Comparison of ENCODE assay signal across 18 mouse cellular contexts in genomic region chr15:86231831-86232512, GRCm38 (mm10). TPM values are rescaled to one million over a fixed set of nuclear protein-coding genes. Genes with fewer than 3 reads are reported as not detected.
A peak's percentile ranks its signal among the peaks of the same experiment; 100 is the strongest.
DNase-seq lines count a peak whose midpoint lies in the region; ATAC-seq and TF ChIP-seq lines count a peak whose summit lies in the region.
"Had no signal": no experiment of that assay in that cellular context is flagged by ENCODE, and none has a peak within 500 bp of the region (broad histone marks: within the 10 kb centered on the region; RNA-seq: fewer than 3 reads in every experiment).

No protein-coding gene starts in this region.

- H3K4me2 ChIP-seq in forebrain, embryonic 14.5 days (ENCODE audit: low read length): no peak overlapping the region
- no peak overlapping the region for H3K4me2 ChIP-seq in forebrain, embryonic 15.5 days (replicated peaks)
- no peak overlapping the region for H3K4me2 ChIP-seq in lung, postnatal 0 days (replicated peaks; ENCODE audit: low read depth, low read length)
- H3K4me2 ChIP-seq: embryonic facial prominence, embryonic 13.5 days; forebrain, embryonic 12.5 days; hindbrain, embryonic 15.5 days; neural tube, embryonic 15.5 days had no signal

- WGBS in forebrain, embryonic 14.5 days: 65% methylated on average over 7 of the region's 7 CpGs
- WGBS in forebrain, embryonic 15.5 days: 59% methylated on average over 7 of the region's 7 CpGs
- WGBS in lung, postnatal 0 days: 35% methylated on average over 7 of the region's 7 CpGs

- no peak for TF ChIP-seq EP300 in lung, postnatal 0 days (IDR thresholded peaks at IDR 0.05)

- TF ChIP-seq CTCF in lung, postnatal 0 days (IDR thresholded peaks at IDR 0.05): no peak

- no peaks in the 10 kb centered on the region for H3K27me3 ChIP-seq in forebrain, embryonic 14.5 days (replicated peaks; ENCODE audit: control insufficient read depth, insufficient read depth, low read length)
- H3K27me3 ChIP-seq in forebrain, embryonic 15.5 days: no peaks in the 10 kb centered on the region
- no peaks in the 10 kb centered on the region for H3K27me3 ChIP-seq in lung, postnatal 0 days (replicated peaks; ENCODE audit: insufficient read depth, low read length)
- H3K27me3 ChIP-seq: embryonic facial prominence, embryonic 13.5 days; forebrain, embryonic 12.5 days; hindbrain, embryonic 15.5 days; neural tube, embryonic 15.5 days had no signal

- H3K9me3 ChIP-seq in forebrain, embryonic 14.5 days (replicated peaks; ENCODE audit: control insufficient read depth, low read length): no peaks in the 10 kb centered on the region
- H3K9me3 ChIP-seq in forebrain, embryonic 15.5 days: no peaks in the 10 kb centered on the region
- H3K9me3 ChIP-seq in lung, postnatal 0 days (ENCODE audit: low read length): no peaks in the 10 kb centered on the region
- H3K9me3 ChIP-seq: embryonic facial prominence, embryonic 13.5 days; forebrain, embryonic 12.5 days; hindbrain, embryonic 15.5 days; neural tube, embryonic 15.5 days had no signal

- H3K4me3 ChIP-seq in forebrain, embryonic 14.5 days (ENCODE audit: low read depth, low read length): no peak overlapping the region
- H3K4me3 ChIP-seq in forebrain, embryonic 15.5 days: no peak overlapping the region
- no peak overlapping the region for H3K4me3 ChIP-seq in lung, postnatal 0 days (ENCODE audit: low read depth, low read length)
- H3K4me3 ChIP-seq: embryonic facial prominence, embryonic 13.5 days; forebrain, embryonic 12.5 days; hindbrain, embryonic 15.5 days; neural tube, embryonic 15.5 days had no signal

- no peaks in the 10 kb centered on the region for H3K36me3 ChIP-seq in forebrain, embryonic 14.5 days (ENCODE audit: control insufficient read depth, insufficient read depth, low read length)
- H3K36me3 ChIP-seq in forebrain, embryonic 15.5 days: 0 out of 2 replicates have a peak, but pooled peaks cover 5% of the 10 kb centered on the region
- no peaks in the 10 kb centered on the region for H3K36me3 ChIP-seq in lung, postnatal 0 days (ENCODE audit: insufficient read depth, low read length)
- H3K36me3 ChIP-seq: hindbrain, embryonic 15.5 days had no signal

- no peak overlapping the region for H3K27ac ChIP-seq in forebrain, embryonic 14.5 days (ENCODE audit: low read depth, low read length)
- no peak overlapping the region for H3K27ac ChIP-seq in forebrain, embryonic 15.5 days (replicated peaks)
- H3K27ac ChIP-seq in lung, postnatal 0 days (ENCODE audit: low read length): no peak overlapping the region
- H3K27ac ChIP-seq: embryonic facial prominence, embryonic 13.5 days; forebrain, embryonic 12.5 days; hindbrain, embryonic 15.5 days; macrophage; neural tube, embryonic 15.5 days had no signal

- no peak for ATAC-seq in forebrain, embryonic 14.5 days
- no peak for ATAC-seq in forebrain, embryonic 15.5 days (replicated peaks)
- ATAC-seq in lung, postnatal 0 days: no peak

- no peak overlapping the region for H3K9ac ChIP-seq in forebrain, embryonic 14.5 days (ENCODE audit: low read length)
- H3K9ac ChIP-seq in forebrain, embryonic 15.5 days (replicated peaks): no peak overlapping the region
- no peak overlapping the region for H3K9ac ChIP-seq in lung, postnatal 0 days (replicated peaks; ENCODE audit: low read depth)
- H3K9ac ChIP-seq: embryonic facial prominence, embryonic 13.5 days; forebrain, embryonic 12.5 days; hindbrain, embryonic 15.5 days; neural tube, embryonic 15.5 days had no signal

- 0 out of 2 replicates have a peak, but pooled peaks cover 4% of the 10 kb centered on the region for H3K4me1 ChIP-seq in forebrain, embryonic 14.5 days (ENCODE audit: control insufficient read depth, insufficient read depth, low read length)
- H3K4me1 ChIP-seq in forebrain, embryonic 15.5 days: peaks cover 8% of the 10 kb centered on the region
- peaks cover 6% of the 10 kb centered on the region; the same call in 1 of the 2 replicates for H3K4me1 ChIP-seq in lung, postnatal 0 days (ENCODE audit: insufficient read depth, low read depth, low read length)
- H3K4me1 ChIP-seq: embryonic facial prominence, embryonic 13.5 days had no signal

- DNase-seq in forebrain, embryonic 14.5 days (ENCODE audit: low spot score): peak; percentile 17
- peak; percentile 25 for DNase-seq in lung, postnatal 0 days (ENCODE audit: low spot score)
- no peak for DNase-seq in lung, postnatal 25 days (ENCODE audit: low spot score)
- DNase-seq in cerebellum, adult 11 months: peak; percentile 95
- DNase-seq in forelimb bud, embryonic 11.5 days (ENCODE audit: low read depth, low spot score): peak; percentile 9
- no peak for DNase-seq in urinary bladder, postnatal 10 days (ENCODE audit: low spot score)
- DNase-seq in thymus, postnatal 10 days (ENCODE audit: low spot score in 2 of 2): no peak
- DNase-seq: B cell, adult 2 months; gastrocnemius, postnatal 10 days; midbrain, embryonic 14.5 days; right cerebral cortex, postnatal 14 days; thymus, postnatal 14 days had no signal

RNA-seq across cellular contexts. Expression of gene Tbc1d22a, which starts 17.7 kb away (rescaled TPM):
- 8.0 and 9.4 TPM in 2 replicates for polyA plus RNA-seq in forebrain, embryonic 14.5 days (2014; fragmentation: Nextera tagmentation; extraction: Ambion mirVana)
- polyA plus RNA-seq in forebrain, embryonic 15.5 days (2015; fragmentation: Nextera tagmentation; extraction: Ambion mirVana): 12.9 and 13.1 TPM in 2 replicates
- 11.8 and 13.1 TPM in 2 replicates for polyA plus RNA-seq in lung, postnatal 0 days (2015; fragmentation: Nextera tagmentation; extraction: Ambion mirVana)

RNA-seq across cellular contexts. Expression of gene Cerk, which starts 46.0 kb away (rescaled TPM):
- 20.8 and 21.3 TPM in 2 replicates for polyA plus RNA-seq in forebrain, embryonic 14.5 days (2014; fragmentation: Nextera tagmentation; extraction: Ambion mirVana)
- polyA plus RNA-seq in forebrain, embryonic 15.5 days (2015; fragmentation: Nextera tagmentation; extraction: Ambion mirVana): 21.7 and 23.5 TPM in 2 replicates
- polyA plus RNA-seq in lung, postnatal 0 days (2015; fragmentation: Nextera tagmentation; extraction: Ambion mirVana): 16.9 and 20.0 TPM in 2 replicates

Comparison
In these comparisons a context has a peak if more than half of its experiments do, and no peak if none do; other contexts are left out.
1. DNase-seq: peak in forebrain, embryonic 14.5 days (single experiment), lung, postnatal 0 days (single experiment), cerebellum, adult 11 months (single experiment) and forelimb bud, embryonic 11.5 days (single experiment); none in lung, postnatal 25 days (single experiment), urinary bladder, postnatal 10 days (single experiment) and thymus, postnatal 10 days (0 of 2).